Mouse (Mus musculus): ENCODE results near the gene Ncam2. TPM values are rescaled to one million over a fixed set of nuclear protein-coding genes. Genes with fewer than 3 reads are reported as not detected.

The Ncam2 gene
- polyA plus RNA-seq, 2 experiments, result 0.01 TPM; not detected in 1

DNA sequence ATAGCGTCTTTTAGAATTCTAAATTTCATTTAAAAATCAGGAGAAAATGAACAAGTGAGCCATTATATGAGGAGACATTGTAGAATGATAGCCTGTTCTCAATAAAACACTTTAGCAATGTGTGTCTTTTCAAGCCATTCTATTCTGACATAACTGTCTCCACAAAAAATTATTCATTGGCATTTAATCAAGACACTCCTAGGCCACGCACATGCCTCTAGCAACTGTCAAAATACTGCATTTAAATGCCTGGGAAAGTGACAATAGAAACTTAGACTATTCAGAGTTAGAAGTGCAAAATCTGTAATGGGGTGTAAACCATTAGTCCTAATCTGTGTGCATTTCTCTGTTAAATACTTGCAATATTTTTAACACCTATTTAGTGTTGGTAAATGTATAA is 456.1 kb downstream of the Ncam2 start:
- H3K9ac ChIP-seq (replicated peaks), result no peak overlapping the region
- DNase-seq (ENCODE audit: low read depth in 3 of 3, low spot score in 3 of 3), result no peak
- H3K36me3 ChIP-seq (replicated peaks; ENCODE audit: control insufficient read depth, insufficient read depth, low read depth), result no peaks in the 10 kb centered on the region
- H3K9me3 ChIP-seq (ENCODE audit: control insufficient read depth, low read length), result no peaks in the 10 kb centered on the region
- no peaks in the 10 kb centered on the region for H3K4me1 ChIP-seq (replicated peaks; ENCODE audit: control insufficient read depth in 2 of 2, insufficient read depth in 2 of 2, low read length in 1 of 2)
- 63% methylated on average over 2 of the region's 2 CpGs for WGBS (ENCODE audit: insufficient replicate concordance)
- H3K27ac ChIP-seq, result no peak overlapping the region
- no peak for ATAC-seq (ENCODE audit: insufficient read depth)
- TF ChIP-seq CTCF (IDR thresholded peaks at IDR 0.05; ENCODE audit: low read depth), result no peak
- no peak for TF ChIP-seq EP300 (IDR thresholded peaks at IDR 0.05; ENCODE audit: low read depth)
- no peaks in the 10 kb centered on the region for H3K27me3 ChIP-seq (ENCODE audit: control insufficient read depth, insufficient read depth, low read length)
- no peak overlapping the region for H3K4me3 ChIP-seq (ENCODE audit: insufficient read depth in 1 of 2, low read depth in 2 of 2, low read length in 2 of 2)
- H3K4me2 ChIP-seq (ENCODE audit: low read depth), result no peak overlapping the region

DNA sequence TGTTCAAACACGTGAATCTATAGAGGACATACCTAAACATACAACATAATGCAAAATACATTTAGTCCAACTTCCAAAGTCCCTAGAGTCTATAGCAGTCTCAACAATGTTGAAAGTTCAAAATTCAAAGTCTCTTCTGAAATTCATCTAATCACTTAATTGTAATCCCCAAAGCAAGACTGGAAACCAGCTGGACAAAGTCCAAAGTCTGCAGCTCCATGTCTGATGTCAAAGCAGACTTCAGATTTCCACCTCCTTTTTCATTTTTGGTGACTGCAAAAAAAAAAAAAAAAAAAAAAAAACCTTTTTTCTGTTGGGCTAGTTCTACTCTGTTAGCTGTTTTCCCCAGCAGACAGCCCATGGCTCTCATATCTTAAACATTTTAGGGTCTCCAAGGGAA is 473.4 kb downstream of the Ncam2 start:
- Histone ChIP-seq H3K4me2 (ENCODE audit: low read depth) (no peak overlapping the region), H3K27me3 (ENCODE audit: control insufficient read depth, insufficient read depth, low read length) (no peaks in the 10 kb centered on the region), H3K4me3 (ENCODE audit: insufficient read depth in 1 of 2, low read depth in 2 of 2, low read length in 2 of 2) (no peak overlapping the region), H3K36me3 (replicated peaks; ENCODE audit: control insufficient read depth, insufficient read depth, low read depth) (no peaks in the 10 kb centered on the region), H3K27ac (no peak overlapping the region), H3K4me1 (replicated peaks; ENCODE audit: control insufficient read depth in 2 of 2, insufficient read depth in 2 of 2, low read length in 1 of 2) (no peaks in the 10 kb centered on the region), H3K9me3 (ENCODE audit: control insufficient read depth, low read length) (no peaks in the 10 kb centered on the region), H3K9ac (replicated peaks) (no peak overlapping the region)
- DNase-seq (ENCODE audit: low read depth in 3 of 3, low spot score in 3 of 3), result no peak
- 40% methylated on average over 1 of the region's 1 CpGs for WGBS (ENCODE audit: insufficient replicate concordance)
- TF ChIP-seq CTCF (IDR thresholded peaks at IDR 0.05; ENCODE audit: low read depth), result no peak
- no peak for TF ChIP-seq EP300 (IDR thresholded peaks at IDR 0.05; ENCODE audit: low read depth)
- ATAC-seq (ENCODE audit: insufficient read depth), result no peak

DNA sequence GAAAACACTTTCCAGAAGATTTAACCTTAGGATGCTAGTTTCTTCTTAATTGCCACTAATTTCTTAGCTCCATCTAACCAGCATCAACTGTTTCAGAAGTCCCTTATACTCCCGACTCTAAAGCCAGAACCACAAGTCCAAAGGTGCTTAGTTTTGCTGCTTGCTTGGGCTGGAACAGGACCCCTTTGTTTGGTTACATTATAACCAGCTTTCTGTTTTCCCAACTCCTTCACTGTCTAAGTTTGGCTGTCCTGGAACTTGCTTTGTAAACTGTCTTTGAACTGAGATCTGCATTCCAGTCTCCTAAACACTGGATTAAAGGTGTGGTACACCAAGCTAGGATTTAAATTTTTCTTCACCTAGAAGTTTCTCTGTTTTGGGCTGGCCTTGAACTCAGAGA is 475.0 kb downstream of the Ncam2 start:
- ATAC-seq (ENCODE audit: insufficient read depth) (no peak), DNase-seq (ENCODE audit: low read depth in 3 of 3, low spot score in 3 of 3) (no peak)
- H3K27ac ChIP-seq, result no peak overlapping the region
- no peaks in the 10 kb centered on the region for H3K4me1 ChIP-seq (replicated peaks; ENCODE audit: control insufficient read depth in 2 of 2, insufficient read depth in 2 of 2, low read length in 1 of 2)
- no peak overlapping the region for H3K9ac ChIP-seq (replicated peaks)
- no peaks in the 10 kb centered on the region for H3K36me3 ChIP-seq (replicated peaks; ENCODE audit: control insufficient read depth, insufficient read depth, low read depth)
- no peaks in the 10 kb centered on the region for H3K9me3 ChIP-seq (ENCODE audit: control insufficient read depth, low read length)
- H3K4me2 ChIP-seq (ENCODE audit: low read depth), result no peak overlapping the region
- WGBS (ENCODE audit: insufficient replicate concordance), result 32% methylated on average over 1 of the region's 1 CpGs
- TF ChIP-seq EP300 (IDR thresholded peaks at IDR 0.05; ENCODE audit: low read depth) (no peak), CTCF (IDR thresholded peaks at IDR 0.05; ENCODE audit: low read depth) (no peak)
- H3K4me3 ChIP-seq (ENCODE audit: insufficient read depth in 1 of 2, low read depth in 2 of 2, low read length in 2 of 2), result no peak overlapping the region
- no peaks in the 10 kb centered on the region for H3K27me3 ChIP-seq (ENCODE audit: control insufficient read depth, insufficient read depth, low read length)
